Mouse (Mus musculus) spleen, adult 2 months (tissue): ENCODE results near the gene B230104I21Rik.

Experiments used
- CTCF ChIP-seq: fragments of 200-500 bp; IDR thresholded peaks from 2 replicates; pipeline ENCODE4 v1.5.1; 2011; ENCODE audit warnings: mild to moderate bottlenecking, inconsistent platforms; ENCODE audit not compliant: insufficient read depth, insufficient read length, insufficient replicate concordance; ENCODE audit errors: extremely low read depth
- POLR2A ChIP-seq: fragments of 200-500 bp; IDR thresholded peaks from 2 replicates; pipeline ENCODE4 v1.6.1; 2011; ENCODE audit warnings: low read depth, low read length, inconsistent platforms

DNA sequence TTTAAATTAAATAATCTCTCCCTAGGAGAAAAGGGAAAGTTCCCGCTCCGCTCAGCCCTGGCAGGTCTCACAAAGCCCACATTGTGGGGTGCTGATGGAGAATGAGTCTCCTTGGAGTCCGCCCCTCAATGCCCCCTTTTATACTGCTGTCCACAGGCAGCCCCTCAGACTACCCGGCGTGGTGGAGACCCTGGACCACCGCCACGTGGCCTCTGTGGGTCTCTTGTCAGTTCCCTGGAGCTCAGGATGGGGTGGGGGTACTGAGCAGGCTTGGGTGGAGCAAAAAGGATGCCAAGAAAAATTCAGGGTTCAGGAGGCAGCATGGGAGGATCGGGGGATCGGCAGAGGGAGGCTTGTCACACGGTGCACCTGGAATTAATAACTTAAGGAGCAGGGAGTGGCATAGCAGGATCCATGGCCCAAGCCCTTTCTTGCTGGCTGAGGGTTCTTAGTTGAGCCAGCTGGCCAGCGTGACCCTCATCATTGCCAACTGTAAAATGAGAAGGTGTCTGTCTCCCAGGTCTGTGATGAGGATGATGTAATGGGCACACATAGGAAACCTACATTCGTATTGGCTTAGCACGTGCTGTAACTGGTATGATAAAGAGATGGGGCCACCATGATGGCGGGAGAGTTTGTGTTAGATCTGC is 60.9 kb downstream of the B230104I21Rik start:
- TF ChIP-seq POLR2A = no peak
- TF ChIP-seq CTCF = no peak
